Mouse (Mus musculus) natural killer cell, adult 2 months (primary cell): ENCODE data around the gene C87436.
A peak's percentile ranks its signal among the peaks of the same experiment; 100 is the strongest.
"Not testable (repeated sequence)": the region's sequence is repeated elsewhere in the genome, so short reads cannot be mapped to it uniquely, and the experiment has no call there.

Source experiments
- DNase-seq, 2 experiments: peaks; one replicate each; pipeline ENCODE4 v3.0.0; 2022; ENCODE audit warnings: low spot score in 2 of 2

The C87436 gene

GRCm38 (mm10) chr6:86481871-86482270, 43.7 kb downstream of the C87436 start:
- DNase-seq, result no peak

DNA sequence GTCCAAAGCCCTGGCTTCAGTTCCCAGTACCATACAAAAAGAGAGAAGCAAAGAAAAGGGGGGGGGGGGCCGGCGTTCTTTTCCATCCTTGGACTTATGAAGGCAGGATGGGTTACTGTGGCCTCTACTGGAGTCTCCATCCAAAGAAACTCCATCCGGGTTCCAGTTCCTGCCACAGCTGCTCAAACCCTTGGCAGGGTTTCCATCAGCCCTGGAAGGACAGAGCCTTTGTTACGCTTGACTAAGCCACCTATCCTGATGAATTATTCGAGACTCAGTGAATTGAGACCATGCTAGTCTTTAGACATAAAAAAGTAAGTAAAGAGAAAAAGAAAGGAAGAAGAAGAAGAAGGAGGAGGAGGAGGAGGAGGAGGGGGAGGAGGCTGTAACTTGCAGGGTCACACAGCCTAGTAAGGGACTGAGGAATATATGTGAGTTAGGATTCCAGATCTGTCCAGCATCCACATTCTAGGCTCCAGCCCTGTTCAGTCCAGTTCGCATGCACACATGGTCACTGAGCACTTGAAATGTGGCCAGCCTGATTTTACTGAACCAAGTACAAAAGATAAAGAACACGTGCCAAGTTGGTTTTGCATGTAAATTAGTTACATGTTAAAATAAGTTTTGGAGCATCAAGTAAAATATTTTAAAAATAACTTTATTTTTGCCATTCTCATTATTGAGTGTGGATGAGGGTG, 47.9 kb downstream of the C87436 start:
- DNase-seq, result no peak

GRCm38 (mm10) chr6:86487358-86488148, 49.4 kb downstream of the C87436 start:
- DNase-seq, result peak; percentile 56 to 71

DNA sequence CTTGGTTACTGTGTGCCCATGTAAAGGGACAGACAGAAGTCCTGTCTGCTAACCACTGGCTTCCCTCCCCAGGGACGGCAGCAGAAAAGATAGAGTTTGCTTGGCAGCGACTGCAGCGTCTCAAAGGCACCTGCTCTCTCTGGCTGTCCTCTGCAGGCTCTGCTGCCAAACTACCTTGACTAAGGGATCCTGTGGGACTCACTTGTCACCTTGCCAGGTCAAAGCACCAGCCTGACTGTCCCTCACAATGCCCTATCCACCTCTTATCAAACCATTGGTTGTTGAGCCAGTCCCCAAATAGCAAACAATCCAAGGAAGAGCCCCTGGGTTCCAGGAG, 49.9 kb downstream of the C87436 start:
- DNase-seq, result no peak

- DNase-seq, result no peak
Observed at GRCm38 (mm10) chr6:86489945-86490344, 51.8 kb downstream of the C87436 start.

GRCm38 (mm10) chr6:86490413-86490812, 52.2 kb downstream of the C87436 start:
- DNase-seq, result not testable (repeated sequence)

- peak in 1 of 2 experiments; percentile 28 for DNase-seq
Observed at GRCm38 (mm10) chr6:86493469-86494263, 55.5 kb downstream of the C87436 start.

DNA sequence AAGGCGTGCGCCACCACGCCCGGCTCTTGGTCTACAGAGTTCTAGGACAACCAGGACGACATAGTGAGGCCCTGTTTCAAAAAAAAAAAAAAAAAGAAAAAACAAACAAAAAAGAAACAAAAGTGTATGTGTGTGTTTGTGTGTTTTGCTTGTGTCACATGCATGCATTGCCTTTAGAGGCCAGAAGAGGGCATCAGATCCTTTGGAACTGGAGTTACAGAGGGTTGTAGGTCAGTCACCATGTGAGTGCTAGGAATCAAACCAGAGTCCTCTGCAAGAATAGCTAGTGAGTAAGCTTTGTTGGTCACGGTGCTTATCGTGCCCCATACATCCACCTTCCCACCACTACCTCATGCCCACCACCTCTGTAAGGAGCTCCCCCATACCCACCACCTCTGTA, 56.6 kb downstream of the C87436 start:
- DNase-seq, result no peak

GRCm38 (mm10) chr6:86495661-86496060, 57.5 kb downstream of the C87436 start:
- no peak for DNase-seq

GRCm38 (mm10) chr6:86496127-86496526, 58.0 kb downstream of the C87436 start:
- DNase-seq, result no peak

DNA sequence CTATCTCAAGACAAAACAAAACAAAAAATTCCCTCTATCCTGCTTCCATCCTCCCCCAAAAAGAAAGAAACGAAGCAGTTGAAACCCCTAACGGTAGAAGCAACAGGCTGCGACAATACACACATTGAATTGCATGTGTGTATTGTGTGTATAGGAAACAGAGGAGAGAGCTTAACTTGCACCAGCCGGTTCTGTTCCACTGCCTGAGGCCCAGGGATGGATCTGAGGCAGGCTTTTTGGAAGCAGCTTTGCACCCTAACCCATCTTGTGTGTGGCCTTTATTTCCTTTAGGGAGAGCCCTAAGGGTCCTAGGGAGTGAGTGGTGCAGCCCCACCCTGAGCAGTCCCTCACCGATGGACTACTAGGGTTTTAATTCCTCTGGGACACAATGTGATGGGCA, 58.4 kb downstream of the C87436 start:
- no peak for DNase-seq

DNA sequence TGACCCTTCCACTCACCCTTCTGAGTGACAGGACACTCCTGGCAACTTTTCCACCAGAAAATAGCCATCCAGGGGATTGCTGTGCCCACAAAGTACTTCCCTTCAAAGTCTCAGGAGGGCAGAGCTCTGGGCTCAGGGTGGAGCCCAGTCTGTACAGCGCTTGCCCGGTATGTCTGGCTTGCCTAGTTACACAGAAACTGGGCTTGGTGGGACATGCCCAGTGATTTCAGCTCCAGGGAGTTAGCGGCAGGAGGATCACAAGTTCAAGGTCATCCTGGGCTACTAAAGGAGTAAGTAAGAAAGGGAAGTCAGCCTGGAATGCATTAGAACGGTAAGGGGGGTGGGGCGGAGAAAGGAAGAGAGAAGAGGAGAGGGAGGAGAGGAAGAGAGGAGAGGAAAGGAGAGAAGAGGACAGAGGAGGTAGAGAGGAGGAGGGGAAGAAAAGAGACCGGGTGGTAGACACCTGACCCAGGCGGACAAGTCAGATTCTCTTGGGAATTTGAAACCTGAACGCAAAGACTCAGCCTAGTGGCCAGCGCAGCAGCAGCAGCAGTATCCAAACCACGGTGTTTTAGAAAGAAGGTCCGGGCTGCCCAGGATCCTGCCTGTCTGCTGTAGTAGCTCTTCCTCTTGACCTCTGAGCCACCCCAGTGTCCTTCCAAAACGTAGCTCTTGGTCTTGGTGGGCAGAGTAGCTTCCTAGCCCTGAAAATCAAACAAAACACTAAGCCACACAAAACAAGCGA, 59.1 kb downstream of the C87436 start:
- no peak for DNase-seq

DNA sequence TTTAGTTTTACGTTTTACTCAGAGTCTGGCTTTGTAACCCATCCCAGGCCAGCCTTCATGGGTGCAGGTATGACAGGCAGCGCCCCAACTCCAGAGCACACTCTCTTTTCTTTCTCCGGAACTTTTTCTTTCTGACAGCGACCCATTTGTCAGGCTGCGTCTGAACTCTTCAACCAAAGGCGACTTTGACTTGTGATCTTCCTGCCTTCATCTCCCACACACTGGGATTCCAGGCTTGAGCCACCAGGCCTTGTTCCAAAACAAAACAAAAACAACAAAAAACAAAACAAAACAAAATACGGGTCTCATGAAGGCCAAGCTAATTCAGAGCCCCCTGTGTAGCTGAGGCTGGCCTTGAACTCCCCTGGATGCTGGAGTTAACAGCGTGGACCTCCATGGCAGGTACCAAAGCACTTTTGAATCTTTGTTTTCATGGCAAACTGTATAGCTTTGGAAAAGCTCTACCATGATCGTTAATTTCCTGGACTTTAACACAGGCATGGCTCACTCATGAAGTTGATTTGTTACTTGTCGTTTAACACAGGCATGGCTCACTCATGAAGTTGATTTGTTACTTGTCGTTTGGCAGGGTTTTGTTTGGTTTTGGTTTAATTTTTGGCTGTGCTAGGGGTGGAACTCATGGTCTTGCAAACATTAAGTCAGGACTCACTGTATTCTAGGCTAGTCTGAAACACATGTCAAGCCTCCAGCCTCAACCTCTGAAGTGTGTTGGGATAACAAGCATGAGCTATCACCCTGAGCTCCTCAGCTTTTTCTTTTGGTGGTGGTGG, 60.0 kb downstream of the C87436 start:
- DNase-seq, result no peak

- no peak for DNase-seq
Observed at GRCm38 (mm10) chr6:86499571-86500109, 61.5 kb downstream of the C87436 start.

DNA sequence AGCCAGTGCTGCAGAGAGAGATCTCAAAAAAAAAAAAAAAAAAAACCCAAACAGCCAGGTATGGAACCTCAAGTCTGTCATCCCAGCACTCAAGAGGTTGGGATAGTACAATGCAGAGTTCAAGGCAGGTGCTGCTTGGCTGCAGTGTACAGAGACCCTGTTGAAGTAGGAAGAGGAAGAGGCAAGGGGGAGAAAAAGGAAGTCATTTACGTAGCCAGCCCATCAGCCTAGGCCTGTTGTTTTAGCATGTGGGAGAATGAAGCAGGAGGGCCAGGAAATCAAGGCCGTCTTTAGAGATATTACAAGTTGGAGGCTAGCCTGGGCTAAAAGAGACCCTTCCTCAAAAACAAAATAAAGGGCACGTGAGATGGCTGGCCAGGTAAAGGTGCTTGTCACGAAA, 65.3 kb downstream of the C87436 start:
- DNase-seq, result no peak

DNA sequence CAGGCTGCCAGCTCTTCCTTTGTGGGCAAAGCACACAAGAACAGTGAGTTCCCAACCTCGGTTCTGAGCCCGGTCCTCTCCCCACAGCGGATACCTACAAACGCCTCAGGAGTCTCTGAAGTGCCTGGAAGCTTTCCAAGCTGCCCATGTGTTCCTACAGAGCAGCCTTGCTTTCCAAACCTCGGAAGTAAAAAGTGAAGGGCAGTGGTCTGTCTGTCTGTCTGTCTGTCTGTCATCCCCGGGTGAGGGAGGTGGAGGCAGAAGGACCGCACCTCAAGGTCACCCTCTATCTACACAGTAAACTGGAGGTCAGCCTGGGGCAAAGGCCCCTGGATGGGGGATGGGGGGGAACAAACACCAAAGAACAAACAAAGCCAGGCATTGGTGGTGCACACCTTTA, 67.5 kb downstream of the C87436 start:
- DNase-seq, result no peak

DNA sequence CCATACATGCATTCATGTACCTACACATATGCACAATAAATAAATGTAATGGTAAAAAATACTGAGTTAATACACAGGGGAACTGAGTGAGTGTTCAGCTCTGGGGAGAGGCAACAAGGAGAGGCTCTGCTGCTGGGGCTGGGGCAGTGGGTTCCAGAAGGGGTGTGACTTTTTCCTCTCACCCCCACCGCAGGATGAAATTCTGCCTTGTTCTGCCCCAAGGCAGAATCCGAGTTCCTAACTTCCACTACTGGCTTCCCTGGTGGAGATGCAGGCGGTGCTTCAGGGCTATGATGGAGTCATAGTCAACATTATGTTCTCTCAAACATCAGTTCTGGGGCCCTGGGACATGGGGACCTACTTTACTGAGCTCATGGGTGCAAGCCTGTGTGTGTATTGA, 68.1 kb downstream of the C87436 start:
- no peak for DNase-seq

DNA sequence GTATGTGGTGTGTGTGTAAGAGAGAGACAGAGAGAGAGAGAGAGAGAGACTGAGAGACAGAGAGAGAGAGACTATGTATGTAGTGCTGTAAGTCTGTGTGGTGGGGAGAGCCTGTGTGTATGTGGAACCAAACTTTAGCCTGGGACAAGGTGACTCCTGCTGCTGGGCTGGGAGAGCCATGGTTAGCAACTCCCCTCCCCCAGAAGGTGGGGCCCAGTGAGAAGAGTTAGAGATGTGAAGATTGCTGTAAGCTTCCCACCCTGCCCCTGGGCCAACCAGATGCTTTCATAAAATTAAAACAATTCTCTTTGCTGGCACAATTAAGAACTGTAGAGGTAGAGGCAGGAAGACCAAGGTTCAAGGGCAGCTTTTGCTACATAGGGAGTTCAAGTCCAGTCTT, 68.9 kb downstream of the C87436 start:
- no peak for DNase-seq

DNA sequence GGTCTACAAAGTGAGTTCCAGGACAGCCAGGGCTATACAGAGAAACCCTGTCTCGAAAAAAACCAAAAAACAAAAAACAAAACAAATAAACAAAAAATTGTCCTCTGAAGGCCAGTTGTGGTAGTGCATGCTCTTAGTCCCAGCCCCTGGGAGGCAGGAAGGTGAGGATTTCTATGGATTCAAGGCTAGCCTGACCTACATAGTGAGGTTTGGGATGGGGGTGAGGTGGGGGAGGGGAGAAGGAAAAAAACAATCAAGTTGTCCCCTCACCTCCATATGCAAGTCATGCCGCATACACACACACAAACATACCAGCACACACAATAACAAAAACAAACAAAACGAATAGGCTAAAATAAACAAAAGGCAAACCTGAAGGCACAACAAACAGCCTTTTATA, 70.6 kb downstream of the C87436 start:
- no peak for DNase-seq

DNA sequence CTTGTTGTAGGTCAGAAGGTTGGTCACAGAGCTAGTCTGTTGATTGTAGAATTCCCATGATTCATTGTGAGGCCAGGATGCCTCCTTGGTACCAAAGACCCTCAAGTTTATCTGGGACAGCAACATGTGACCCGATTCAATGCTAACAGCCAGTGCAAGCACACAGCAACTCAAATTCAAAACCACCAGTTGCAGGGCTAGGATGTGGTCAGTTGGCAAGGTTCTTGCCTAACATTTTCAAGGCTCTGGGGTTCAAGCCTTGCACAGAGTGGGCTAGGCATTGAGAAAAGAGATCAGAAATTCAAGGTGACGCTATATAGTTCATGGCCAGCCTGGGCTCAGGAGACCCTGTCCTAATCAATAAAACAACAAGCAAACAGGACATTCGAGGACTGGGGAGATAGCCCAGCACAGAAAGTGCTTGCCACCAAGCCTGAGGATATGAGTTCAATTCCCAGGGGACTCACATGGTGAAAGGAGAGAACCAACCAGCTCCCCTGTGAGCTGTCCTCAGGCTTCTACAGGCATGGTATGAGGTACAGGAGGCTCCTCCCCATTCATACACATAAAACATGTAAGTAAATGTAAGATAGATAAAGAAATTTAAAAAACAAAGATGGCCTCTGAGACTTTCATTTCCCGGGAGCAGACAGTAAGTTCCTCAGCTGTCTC, 71.2 kb downstream of the C87436 start:
- DNase-seq, result no peak
